Mouse (Mus musculus) thymus, postnatal 14 days (tissue): Measurements from ENCODE around the gene Gcsh.

Experiments
- DNase-seq: peaks from one replicate; pipeline ENCODE4 v3.0.0; 2021

Gcsh gene

GRCm38 (mm10) chr8:116993095-116993867 lies at the start of gene Gcsh:
Gene Gcsh (minus strand): TSS chr8:116993537.
- DNase-seq, result peak; percentile 98

DNA sequence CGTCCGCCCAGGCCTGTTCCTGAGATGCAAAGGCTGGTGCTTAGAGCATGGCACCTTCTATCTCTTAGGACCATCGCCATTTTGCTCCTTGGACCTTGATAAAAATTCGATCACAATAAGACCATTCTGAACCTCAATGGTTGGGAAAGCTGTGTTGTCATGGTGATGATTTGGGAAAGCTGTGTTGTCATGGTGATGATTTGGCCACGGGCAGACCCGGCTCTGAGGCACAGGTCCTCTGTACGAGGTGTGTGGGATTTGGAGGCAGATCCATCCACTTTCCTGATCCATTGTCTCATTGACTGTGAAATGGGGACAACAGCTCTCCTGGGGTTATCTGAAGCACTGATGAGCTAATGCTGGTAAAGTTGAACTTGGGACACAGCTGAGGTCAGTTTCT lies 46.5 kb upstream of the Gcsh start:
- DNase-seq, result no peak

- no peak for DNase-seq
Measured at GRCm38 (mm10) chr8:117037374-117037935, 44.1 kb upstream of the Gcsh start.

- DNase-seq, result peak; percentile 34
Measured at GRCm38 (mm10) chr8:117033393-117033792, 40.1 kb upstream of the Gcsh start.

DNA sequence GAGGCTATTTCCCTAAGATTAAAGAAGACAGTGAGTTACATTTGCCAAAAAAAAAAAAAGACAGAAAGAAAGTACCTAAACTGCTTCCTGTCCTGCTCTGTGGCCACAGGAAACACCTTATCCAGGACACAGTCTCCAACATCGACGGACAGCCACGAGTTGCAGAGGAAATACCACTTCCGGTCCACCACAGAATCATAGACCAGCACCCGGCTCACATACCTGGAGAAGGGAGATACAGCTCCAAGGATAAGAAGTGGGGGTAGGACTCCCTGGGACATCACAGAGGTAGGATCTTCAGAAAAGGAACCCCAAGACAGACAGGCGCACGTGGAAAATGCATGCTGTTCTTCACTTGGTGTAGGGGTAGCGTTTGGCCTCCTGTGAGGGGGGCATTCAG lies 39.3 kb upstream of the Gcsh start:
- DNase-seq, result no peak

DNA sequence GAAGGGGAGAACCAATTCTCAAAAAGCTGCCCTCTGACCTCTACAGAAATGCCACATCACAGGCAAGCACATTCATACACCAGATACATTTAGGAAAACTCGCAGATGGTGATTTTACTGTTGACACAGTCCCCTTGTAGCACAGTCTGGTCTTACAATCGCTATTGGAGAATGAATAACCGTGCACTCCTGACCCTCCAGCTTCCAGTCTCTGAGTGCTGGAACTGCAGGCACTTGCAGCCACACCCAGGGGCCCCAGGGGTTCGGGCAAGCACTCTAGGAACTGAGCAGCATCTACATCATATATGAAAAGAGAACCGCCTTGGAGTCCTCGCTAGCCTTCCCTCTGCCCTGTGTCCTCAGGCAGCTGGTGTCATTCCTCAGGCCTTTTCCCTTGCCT lies 38.1 kb upstream of the Gcsh start:
- no peak for DNase-seq

DNA sequence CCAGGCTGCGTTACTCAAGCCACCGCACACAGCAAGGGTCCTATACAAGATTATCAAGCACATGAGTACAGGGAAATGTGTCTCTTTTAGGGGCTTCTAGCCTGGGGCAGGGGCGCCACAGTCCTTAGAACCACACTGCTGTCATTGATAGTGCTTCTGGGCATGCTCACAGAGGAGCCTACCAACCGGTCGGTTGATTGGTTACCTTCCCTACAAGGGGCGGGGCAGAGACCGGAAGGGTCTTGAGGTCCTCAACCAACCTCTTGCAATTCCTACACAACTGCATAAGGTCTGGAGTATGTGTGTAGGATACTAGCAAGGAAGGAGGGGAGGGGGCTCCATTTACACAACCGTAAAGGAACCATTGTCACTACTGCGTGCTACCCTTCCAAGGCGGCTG lies 35.3 kb upstream of the Gcsh start:
- DNase-seq, result no peak

DNA sequence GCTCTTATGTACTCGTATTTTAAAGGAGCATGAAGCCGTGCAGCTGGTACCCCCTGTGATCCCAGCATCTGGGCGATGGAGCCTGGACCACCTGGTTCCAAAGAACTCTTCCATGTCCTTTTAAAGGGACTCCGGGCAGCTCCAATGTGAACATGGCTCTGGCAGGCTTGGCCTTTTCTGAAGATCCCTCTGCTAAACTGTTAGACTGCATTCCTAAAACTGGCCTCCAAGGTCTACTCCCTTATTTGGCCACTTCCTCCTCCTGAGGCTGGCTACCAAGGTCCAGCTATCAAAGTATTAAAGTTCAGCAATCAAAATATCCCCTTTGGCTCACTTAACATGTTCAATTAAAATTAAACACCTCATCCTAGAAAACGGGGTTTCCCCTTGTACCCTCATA lies 34.3 kb upstream of the Gcsh start:
- DNase-seq, result no peak

- DNase-seq, result no peak
Measured at GRCm38 (mm10) chr8:117022297-117022993, 29.1 kb upstream of the Gcsh start.

DNA sequence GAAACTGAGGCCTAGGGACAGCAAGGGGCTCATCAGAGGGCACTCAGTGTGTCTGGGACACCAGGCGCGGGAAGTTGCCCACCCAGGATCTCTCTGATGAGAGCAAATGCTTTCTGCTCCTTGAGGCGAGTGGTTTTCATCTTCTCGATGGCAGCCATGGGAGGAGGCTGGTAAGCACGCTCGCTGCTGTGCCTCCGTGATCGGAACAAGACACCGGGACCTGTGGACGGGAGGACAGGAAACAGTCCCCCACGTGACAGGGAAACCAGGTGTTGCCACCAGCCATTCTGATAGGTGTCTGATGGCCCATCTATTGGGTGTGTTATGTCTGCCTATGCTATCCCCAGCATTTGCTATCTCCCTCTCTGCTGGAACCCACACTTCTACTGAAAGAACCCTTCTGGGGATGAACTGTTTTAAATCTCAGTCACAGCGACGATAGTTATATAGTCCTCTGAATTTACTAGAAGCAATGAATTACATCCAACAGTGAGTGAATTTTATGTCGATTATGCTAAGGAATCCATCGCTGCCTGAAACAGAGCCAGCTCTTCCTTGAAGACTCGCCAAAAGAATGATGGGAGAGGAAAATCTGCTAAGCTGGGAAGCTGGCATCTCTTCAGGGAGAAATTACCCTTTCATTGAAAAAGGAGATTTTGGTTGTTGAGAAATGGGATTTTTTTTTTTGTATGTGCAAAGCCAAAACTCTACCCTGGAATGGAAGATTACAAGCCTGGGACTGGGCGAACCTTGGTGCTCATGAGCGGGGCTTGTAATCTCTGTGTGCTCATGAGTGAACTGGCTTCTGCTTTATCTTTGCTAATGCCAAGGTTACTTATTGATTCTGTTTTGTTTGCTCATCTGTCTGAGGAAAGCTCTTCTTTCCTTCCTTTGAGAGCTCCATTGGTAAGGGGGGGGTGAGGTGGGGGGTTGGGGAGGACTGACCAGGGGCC lies 26.3 kb upstream of the Gcsh start:
- DNase-seq, result no peak

GRCm38 (mm10) chr8:117017896-117018295 lies 24.6 kb upstream of the Gcsh start:
- DNase-seq, result no peak

DNA sequence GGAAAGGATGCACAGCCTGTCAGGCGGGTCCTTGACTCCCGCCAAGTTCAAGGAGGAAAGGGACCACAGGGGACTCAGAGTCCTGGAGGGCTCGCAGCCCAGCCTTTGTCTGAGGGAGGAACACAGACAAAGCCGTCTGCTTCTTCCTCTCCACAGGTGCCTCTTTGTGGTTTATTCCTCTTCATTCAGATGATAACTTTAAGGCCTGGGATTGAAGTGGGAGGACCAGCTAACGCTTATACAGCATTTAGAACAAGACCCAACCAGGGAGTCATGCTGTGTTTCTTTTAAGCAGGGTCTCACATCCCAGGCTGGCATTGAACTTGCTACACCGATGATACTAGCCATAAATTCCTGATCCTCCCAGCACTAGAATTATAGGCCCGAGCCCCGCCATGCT lies 23.7 kb upstream of the Gcsh start:
- no peak for DNase-seq

GRCm38 (mm10) chr8:117015670-117016069 lies 22.3 kb upstream of the Gcsh start:
- DNase-seq, result no peak

DNA sequence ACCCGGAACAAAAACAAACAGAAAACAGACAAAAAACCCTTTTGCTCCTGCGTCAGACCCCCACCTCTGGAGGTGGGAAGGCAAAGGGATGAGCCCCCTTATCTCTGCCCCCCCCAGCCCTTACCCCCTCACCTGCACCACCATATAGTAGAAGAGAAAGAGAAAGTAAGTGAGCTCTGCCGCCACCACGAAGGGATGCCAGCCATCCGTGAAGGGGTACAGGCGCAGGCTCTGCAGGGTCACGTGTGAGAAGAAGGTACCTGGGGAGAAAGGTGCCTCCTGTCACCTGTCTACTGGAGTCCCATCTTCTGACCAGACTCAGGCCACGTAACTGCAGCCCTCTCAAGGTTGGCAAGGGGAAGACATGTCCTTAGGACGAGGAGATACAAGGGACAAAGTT lies 18.0 kb upstream of the Gcsh start:
- DNase-seq, result no peak

GRCm38 (mm10) chr8:116994016-116994716 lies 829 bp upstream of the Gcsh start:
- no peak for DNase-seq

- DNase-seq, result peak; percentile 47
Measured at GRCm38 (mm10) chr8:116992176-116992971, 963 bp downstream of the Gcsh start.

GRCm38 (mm10) chr8:116991241-116991640 lies 2.1 kb downstream of the Gcsh start:
- no peak for DNase-seq

GRCm38 (mm10) chr8:116989842-116990241 lies 3.5 kb downstream of the Gcsh start:
- DNase-seq, result no peak

DNA sequence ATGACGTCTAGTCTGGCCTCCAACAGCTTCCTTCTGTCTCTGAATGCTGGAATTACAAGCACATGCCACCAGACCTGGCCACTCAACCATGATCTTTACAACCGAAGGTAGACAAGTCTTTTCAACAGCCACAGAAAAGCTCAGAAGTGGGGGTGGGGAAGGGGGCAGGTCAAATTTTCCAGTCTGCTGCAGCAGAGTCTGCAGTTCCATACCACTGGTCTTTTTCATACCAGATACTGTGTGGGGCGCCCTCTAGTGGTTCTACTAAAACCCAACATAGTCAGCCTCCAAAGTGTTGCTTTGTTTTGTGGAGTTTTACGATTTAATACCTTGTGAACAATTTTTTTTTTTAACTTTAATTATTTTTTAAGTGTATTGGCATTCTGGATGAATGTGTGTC lies 13.2 kb downstream of the Gcsh start:
- peak; percentile 79 for DNase-seq

- DNase-seq, result peak; percentile 99
Measured at GRCm38 (mm10) chr8:116978631-116979256, 14.6 kb downstream of the Gcsh start, which contains the start of gene 1700030J22Rik. Gene 1700030J22Rik (minus strand): TSS chr8:116978959.

GRCm38 (mm10) chr8:116978052-116978451 lies 15.3 kb downstream of the Gcsh start:
- DNase-seq, result no peak
